Mouse (Mus musculus) ES-E14 (cell line): ENCODE results near the gene Nop53.

ENCODE experiments used
- CHD2 ChIP-seq: IDR thresholded peaks from 2 replicates; pipeline ENCODE4 v1.6.1; 2014; ENCODE audit warnings: mild to moderate bottlenecking, low read depth, low read length, inconsistent platforms
- MAFK ChIP-seq: IDR thresholded peaks from 2 replicates; pipeline ENCODE4 v1.6.1; 2014; ENCODE audit warnings: mild to moderate bottlenecking, low read depth, low read length, inconsistent platforms; ENCODE audit not compliant: insufficient read depth
- ZC3H11A ChIP-seq: IDR thresholded peaks from 2 replicates; pipeline ENCODE4 v1.6.1; 2012; ENCODE audit warnings: low read depth, mild to moderate bottlenecking, inconsistent platforms, low read length, borderline replicate concordance
- ZNF384 ChIP-seq: IDR thresholded peaks from 2 replicates; pipeline ENCODE4 v1.6.1; 2012; ENCODE audit warnings: low read depth, low read length, inconsistent platforms

DNA sequence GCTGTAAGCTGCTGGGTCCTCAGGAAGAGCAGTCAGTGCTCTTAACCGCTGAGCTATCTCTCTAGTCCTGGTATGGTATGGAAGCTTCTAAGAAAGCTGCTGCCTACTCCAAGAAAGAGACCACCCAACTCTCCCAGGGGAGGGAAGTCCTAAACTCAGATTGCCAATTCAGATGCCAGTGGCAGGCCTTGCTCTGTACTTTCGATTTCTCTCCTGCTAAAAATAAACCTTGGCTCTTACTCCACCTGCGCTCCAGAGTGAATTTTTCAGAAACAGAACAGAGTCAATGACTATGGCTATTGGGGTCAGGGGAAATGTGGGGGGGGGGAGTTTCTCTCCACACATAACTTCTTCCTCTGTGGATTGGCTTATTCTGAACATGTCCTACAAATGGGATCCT lies 14.2 kb downstream of the Nop53 start:
- TF ChIP-seq ZC3H11A (no peak), ZNF384 (no peak), MAFK (no peak), CHD2 (no peak)
